ENCODE assay signal across 35 mouse cellular contexts in the genomic region with DNA sequence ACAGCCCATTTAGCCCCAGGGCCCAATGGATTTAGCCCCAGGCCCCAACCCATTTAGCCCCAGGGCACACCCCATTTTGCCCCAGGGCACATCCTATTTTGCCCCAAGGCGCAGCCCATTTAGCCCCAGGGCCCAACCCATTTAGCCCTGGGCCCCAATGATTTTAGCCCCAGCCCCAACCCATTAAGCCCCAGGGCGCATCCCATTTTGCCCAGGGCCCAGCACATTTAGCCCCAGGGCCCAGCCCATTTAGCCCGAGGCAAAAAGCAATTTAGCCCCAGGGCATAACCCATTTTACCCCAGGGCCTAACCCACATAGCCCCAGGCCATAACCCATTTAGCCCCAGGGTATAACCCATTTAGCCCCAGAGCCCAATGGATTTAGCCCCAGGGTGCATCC. TPM values are rescaled to one million over a fixed set of nuclear protein-coding genes. Genes with fewer than 3 reads are reported as not detected.
"Had no signal": no experiment of that assay in that cellular context is flagged by ENCODE, and none has a peak within 500 bp of the region (broad histone marks: within the 10 kb centered on the region; RNA-seq: fewer than 3 reads in every experiment).

No protein-coding gene starts in this region.

RNA-seq across cellular contexts. Expression of a gene that starts 24.2 kb away (rescaled TPM):
- total RNA-seq: gastrocnemius, adult 18-20 months; gastrocnemius, adult 8-10 months; gastrocnemius, postnatal 14 days; gastrocnemius, postnatal 36 days; heart, adult 2 months; heart, postnatal 10 days; heart, postnatal 4 days; hindbrain, postnatal 0 days; layer of hippocampus, adult 18-20 months; layer of hippocampus, adult 8-10 months; layer of hippocampus, postnatal 14 days; layer of hippocampus, postnatal 36 days; left cerebral cortex, adult 18-20 months; left cerebral cortex, adult 8-10 months; left cerebral cortex, postnatal 10 days; left cerebral cortex, postnatal 25 days; left cerebral cortex, postnatal 4 days; liver, adult 2 months had no signal
- polyA plus RNA-seq: gonadal fat pad, adult 2 months; heart, adult 2 months; heart, embryonic 11.5 days; heart, embryonic 14.5 days; heart, embryonic 16.5 days; hindbrain, embryonic 10.5 days; hindbrain, embryonic 13.5 days; hindbrain, embryonic 15.5 days; hindbrain, postnatal 0 days; intestine, embryonic 14.5 days; intestine, embryonic 16.5 days; kidney, adult 2 months; kidney, embryonic 15.5 days; large intestine, adult 2 months; limb, embryonic 11.5 days; limb, embryonic 13.5 days; limb, embryonic 15.5 days; liver, adult 2 months; liver, embryonic 12.5 days; liver, embryonic 14.5 days had no signal
